Mouse (Mus musculus) embryo, embryonic 10 days (tissue): ENCODE measurements at regions not wholly inside any gene's neighbourhood (a gene's known extent, or its start where the extent isn't known, plus 50 kb on each side); places are given as distances from the start of the nearest gene placed in this dataset.

Experiments
- DNase-seq: peaks from one replicate; pipeline ENCODE4 v3.0.0-alpha.2; 2015; ENCODE audit warnings: low spot score

DNA sequence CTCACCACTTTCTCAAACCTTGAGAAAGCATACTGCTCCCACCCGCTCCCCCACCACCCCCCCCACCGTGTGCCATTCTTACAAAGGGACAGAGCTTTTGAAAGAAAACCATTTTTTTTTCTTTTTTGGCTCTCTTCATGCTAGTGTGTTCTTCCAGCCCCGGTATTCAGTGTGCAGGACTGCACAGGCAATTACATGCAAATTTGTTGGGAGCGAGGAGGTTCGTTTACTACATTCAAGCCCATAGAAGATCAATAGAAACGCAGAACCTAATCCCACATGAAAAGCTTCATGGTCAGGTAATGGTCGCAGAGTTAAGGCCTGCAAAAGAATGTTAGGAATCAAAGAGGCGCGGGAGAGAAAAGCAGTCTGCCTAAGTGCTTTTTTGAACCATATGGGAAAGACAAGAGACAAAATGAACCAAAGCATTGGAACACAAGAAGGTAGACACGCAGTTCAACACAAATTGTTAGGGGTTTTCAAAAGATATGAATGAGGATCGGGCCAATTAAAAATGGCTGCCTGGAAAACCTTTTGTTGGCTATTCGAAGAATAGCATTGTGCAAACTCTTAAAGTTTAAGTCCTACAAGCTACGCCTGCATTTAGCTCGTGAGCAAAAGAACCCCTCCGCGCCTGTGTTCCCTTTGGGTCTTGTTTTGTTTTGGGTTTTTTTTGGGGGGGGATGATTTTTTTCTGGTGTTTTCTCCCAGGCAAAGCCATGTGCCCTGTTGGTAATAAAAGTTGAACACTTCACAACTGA, 166.6 kb upstream of the Id4 start:
- no peak for DNase-seq

DNA sequence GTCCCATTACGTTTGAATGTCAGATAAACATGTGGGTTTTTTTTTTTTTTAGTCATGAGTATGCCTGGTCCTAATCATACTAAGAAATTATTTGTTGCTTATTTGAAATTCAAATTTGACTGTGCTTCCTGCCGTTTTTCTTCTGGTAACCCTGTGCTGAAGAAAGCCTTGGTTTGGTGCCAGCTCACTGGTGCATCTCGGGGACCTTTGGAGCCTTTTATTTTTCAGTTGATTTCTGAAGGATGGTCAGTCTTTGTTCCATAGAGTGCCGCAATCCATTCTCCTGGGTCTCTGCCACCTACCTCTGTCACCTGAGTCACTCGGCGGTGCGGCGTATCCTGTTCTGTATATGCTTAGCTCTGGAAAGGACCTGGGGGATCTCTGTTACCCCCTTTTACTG, 158.9 kb upstream of the Id4 start:
- no peak for DNase-seq

DNA sequence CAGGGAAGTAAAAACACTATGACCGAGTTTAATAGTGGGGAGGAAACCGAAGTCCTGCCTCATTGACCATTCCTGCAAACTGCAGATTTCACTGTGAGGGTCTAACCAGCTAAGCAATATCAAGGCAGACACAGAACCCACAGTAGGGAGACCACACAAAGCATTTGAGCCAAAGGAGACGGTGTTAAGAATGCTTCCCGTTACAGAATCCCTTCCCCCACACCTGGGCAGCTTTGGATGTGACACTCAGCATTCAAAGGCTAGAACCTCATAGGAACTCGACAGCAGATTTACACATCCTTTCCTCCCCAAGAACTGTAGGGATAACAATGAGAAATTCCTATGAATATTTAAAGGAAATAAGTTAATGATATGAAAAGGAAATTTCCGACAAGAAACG, 158.5 kb upstream of the Id4 start:
- no peak for DNase-seq

DNA sequence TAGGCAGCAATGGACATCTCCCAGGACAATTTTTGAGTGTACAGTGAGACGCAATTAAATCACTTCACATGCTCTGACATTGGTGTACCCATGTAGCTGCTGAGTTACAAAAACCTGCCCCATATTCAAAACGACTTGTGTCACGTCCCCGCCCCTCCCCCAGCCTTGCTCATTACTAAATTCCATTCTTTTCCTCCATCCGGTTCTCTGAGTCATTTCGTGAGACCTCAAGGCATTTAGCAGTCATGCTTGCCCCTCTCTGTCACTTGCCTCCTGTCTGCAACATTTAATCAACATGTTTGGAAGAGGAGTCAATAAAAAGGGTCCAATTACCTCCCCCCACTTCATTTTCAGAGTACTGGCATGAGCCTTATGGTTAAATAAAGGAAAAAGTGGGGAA, 156.3 kb upstream of the Id4 start:
- DNase-seq, result no peak

DNA sequence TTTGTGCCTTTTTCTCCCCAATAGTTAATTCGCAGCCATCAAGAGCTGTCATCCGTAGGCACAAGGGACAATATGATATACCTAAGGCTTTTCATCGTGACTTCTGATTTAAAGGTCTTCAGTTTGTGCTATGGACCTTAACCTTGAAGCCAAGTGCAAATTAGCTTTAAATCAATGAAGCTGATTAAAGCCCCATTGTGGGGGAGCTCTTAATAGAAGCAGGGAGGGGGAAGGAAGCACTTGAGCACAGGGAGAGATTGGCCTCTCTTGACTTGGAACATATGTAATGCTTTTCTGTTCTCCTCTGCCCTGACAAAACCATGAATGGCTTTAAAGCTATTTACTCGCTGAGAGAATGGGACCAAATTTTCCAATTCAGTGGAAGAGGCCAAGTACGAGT, 154.1 kb upstream of the Id4 start:
- DNase-seq, result no peak

DNA sequence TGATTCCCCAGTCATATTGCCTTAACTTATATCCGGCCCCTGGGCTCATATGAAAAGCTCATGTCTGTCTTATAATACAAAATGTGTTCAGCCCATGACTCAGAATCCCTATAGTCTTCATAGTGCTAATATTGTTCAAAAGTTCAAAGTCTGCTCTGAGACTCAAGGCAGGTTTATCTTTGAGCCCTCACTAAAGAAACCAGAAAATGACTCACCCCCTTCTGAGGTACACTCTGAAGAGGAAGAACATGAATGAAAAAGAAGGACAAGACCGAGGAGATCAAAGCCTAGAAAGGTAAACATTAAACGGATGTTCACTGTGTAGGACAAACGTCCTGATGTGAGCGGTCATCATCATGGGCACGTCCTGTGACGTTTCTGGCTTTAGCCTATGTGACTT, 145.1 kb upstream of the Id4 start:
- DNase-seq, result no peak

DNA sequence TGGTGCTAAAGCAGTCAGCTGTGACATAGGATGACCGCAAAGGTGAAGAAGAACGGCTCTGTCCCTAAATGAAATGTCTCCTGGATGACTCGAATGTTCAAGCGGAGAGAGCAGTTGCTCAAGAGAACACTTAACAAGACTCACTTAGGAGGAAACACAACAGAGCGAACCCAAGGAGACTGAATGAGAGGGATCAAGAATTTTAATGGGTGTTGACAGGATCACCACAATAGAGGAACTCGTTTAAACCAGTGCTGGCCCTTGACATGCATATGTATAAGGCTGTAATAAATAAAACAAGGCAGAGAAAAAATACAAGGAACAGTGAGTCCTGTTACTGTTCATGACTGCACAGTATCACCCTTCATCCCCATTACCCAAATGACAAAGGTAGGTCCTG, 134.4 kb upstream of the Id4 start:
- no peak for DNase-seq

DNA sequence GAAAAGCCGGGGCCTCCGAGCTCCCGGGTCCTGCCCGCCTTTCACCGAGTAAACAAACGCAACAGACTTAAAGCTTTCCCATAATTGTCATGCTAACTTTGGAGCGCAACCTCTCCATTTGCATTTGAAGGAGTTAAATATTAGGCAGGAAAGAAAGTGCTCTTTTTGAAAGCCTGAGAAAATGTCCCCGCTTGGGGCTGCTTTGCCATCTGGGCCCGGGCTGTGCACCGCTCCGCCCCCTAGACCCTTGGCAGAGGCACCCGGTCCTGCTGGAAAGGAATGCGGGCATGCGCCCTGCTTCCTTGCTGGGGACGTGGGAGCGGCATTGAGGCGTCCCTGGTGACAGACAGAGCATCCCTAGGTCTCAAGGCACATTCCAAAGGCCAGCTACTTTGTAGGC, 130.3 kb upstream of the Id4 start:
- DNase-seq, result peak; percentile 84

DNA sequence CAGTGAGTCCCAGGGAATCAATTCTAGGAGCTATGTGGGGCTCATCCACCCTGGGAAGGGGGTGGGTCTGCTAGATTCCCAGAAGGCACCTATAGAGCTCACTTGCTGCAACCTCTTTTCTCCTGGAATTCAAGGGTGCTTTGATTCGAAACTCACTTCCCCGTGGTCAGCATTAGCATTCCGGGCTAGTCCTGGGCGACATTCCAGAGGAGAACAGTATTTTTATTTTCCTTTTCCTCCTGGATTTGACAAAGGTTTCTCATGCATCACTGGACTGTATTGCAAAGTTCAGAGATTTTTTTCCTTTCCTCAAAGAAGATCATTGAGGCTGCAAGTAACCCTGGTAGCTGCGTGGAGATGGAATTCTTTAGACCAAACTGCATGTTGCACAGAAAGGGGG, 129.3 kb upstream of the Id4 start:
- peak; percentile 7 for DNase-seq

DNA sequence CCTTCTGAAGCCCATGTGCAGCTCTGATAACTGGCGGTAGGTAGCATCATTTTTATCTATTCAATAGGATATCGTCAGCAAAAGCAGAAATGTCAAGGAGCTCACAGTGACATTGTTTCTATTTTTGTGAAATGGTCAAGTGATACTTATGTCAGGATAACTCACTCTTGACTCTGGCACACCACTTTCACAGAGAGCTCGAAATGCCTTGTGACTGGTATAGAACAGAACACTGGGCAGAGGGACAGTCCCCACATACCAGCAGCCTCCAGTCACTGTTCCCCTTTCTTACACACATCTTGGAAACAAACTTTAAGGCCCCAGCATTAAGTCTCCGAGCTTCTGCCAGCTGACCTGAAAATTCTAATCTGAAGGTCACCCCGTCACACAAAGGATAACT, 115.1 kb upstream of the Id4 start:
- DNase-seq, result no peak

DNA sequence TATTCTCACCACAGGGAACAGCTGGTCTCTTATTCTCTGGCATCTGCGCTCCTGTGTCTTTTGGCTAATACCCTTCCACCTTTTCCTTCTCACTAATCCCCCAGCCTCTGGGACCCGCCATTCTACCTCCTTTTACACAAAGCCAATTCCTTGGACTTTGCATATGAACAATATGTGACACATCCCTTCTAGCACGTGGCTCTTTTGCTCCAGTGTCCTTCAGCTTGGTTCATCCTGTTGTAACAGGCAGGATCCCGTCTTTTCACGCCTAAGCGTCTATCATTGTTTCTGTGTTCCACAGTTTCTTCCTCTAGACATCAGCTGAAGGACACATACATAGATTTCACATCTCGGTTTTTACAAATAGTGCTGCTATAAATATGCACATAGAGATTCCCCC, 114.0 kb upstream of the Id4 start:
- DNase-seq, result no peak

DNA sequence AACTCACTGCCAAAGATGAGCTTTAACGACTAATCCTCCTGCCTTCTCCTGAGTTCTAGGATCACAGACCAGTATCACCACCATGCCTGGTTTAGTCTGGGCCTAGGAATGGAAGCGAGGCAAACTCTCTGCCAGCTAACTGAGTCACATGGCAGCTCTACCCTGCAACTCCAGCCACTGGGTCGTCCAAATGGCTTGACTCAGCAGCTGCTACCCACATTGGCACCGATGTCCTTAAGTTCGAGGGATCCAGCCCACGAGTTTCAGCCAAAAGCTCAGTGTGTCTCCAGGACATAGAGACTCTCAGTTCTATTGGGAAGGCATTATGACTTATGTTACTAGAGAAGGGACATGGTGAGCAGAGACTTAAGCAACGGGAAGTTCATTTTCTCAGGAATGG, 107.8 kb upstream of the Id4 start:
- no peak for DNase-seq

DNA sequence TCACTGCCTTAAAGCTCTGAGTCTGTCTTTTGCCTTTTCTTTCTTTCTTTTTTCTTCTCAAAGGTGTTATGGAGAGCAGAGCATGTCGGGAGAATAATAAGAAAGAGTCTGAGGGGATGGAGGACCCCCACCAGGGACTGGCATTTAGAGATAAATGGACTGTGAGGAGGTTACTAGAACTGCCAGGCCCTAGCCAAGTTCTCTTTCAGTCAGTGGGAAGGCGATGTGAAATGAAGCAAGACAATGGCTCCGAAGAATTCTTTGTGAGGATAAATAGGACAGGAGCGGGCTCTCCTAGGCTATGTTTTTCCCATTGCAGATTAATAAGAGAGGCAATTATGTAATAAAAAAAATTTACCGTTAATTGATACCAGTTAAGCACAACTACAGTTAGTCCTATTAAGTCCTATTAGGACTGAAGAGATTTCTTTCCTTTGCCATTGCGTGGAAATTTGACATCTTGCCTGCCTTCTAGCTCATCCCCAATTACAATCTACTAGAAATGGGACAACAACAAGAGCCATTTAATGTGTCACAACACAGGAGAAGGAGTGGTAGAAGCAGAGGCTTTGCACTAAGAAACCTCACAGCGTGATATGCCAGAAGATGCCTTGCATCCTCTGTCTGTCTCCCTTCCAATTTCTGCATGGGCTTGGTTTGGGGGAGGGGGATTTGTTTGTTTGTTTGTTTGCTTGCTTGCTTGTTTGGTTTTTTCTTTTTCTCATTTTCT, 107.2 kb upstream of the Id4 start:
- DNase-seq, result no peak

DNA sequence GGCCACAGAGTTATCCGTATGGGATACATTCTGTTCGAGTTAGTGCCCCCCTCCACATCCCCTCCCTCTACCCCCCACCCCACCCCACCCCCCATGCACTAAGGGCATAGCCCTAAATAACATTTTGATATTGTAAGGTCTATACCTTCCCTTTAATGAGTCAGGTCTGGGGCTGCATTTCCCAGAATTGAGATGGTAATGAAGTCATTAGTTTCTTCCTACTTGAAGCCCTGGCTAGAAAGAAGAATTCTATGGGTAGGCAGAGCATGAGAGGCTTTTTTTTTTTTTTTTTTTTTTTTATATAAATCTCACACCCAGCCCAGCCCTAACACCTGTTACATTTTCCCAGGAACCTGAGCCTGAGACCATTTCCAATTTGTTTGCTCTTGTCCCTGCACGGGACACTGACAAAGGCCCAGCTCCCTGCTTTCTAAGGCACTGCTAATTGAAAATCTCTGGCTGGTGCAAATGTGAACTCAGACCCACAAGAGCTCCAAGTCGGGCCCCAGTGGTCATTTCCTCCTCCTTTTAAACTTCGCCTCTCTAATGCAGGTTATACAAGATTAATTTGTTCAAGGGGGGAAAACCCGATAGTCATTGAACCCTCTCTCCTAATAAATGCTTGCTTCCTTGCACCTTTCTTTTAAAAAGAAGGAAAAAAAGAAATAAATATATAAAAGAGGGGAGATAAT, 106.5 kb upstream of the Id4 start:
- DNase-seq, result no peak

DNA sequence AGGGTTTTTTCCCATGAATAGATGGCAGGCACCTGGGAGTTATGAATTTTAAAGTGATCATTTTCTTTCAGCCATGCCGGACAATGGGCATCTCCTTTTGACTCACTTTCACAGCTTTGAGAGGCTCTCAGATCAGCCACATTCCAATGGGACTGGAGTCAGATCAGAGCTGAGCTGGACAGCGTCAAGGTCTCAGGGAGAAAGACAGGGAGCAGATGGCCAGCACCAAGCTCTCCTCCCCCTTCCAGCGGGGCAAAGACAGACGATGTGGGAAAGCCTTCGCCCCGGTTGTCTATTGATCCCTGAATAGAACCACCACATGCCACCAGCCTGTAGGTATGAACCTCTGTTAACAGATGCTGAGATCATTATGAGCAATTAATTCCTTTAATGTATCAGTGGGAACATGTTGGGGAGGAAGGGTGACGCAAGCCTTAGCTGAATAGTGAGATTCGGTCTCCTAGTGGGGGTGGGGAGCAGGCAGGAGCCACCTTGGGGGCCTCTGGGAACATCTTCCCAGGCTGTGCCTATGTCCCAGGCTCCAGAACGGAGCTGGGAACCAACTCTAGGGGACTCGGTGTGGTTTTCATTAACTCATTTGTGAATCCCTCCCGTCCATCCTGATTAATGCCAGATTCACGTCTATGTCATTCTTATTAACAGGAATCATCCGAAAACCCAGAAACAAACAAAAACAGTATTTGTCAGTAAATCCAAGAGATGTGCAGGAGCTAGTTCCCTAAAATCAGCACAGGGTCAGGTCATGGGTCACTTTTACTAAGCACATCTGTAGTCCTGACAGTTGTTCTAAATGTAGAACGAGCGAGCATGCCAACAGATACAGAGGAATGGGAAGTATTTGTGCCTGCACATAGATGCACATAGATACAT, 101.8 kb upstream of the Id4 start:
- peak; percentile 81 for DNase-seq

DNA sequence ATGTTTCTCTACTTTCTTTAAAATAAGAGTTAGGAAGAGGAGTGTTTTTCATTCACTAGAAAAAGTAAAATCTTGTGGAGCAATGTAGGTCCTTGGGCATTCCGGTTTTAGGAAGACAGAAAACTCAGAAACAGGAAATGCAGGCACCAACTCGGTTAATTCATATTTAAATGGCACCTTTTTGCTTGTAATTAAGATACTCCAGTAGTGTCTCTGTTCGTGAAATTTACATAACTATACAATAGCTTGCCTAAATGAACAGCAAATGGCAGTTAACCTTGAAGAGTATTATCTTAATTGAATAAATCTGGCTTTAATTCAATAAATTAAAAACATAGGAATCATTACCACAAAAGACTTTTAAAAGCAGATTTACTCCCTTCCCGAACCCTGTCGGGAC, 100.9 kb upstream of the Id4 start:
- no peak for DNase-seq

DNA sequence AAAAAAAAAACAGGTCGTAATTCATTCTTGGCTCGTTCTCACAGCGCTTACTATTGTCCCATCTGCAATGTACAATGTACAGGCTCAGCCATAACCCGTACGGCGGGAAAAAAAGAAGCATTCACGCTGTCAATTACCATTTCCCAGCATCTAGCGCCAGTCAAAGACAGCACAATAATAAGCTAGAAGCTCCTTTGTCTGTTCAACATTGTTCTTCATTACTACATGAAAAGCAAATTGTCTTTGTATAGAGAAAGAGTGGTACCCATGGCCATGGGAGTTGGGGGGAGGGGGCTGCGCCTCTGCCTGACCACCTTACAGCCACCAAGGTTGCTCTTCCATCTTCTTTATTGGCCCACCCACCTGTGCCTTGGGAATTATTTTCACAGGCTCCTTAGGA, 99.7 kb upstream of the Id4 start:
- peak; percentile 47 for DNase-seq

DNA sequence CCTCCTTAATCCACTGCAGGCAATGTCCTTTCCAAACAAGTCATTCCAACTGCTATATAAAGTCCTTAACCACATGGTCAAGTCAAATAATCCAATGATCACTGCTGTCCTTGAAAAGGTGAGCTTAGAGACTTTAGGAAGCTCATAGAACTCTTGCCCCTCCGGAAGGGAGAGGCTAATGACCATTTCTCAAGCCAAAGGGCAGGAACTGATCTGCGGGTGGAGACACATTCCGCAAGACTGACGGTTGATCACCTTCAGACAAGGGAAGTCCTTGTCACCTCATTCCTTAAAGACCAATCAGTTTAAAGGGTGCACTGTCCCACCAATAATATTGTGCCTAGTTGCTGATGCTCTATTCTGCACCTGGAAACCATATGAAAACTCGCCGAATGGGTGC, 96.4 kb upstream of the Id4 start:
- no peak for DNase-seq

DNA sequence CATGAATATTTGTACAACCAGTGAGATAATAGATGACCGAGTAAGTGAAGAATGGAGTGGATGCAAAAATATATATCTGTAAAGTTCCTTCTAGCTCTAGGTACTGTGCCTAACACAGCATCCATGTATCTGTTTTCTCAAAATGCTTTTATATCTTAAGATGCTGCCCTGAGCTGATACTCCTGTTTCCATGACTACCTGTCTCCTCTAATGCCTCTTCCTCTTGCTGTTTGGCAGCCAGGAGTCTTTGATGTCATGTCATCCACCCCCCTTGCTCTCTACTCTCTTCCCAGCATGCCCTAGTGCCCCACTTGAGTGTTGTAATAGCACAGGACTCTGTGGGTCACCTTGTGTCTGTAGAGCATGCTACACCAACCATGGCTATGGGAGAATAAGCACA, 95.2 kb upstream of the Id4 start:
- no peak for DNase-seq

DNA sequence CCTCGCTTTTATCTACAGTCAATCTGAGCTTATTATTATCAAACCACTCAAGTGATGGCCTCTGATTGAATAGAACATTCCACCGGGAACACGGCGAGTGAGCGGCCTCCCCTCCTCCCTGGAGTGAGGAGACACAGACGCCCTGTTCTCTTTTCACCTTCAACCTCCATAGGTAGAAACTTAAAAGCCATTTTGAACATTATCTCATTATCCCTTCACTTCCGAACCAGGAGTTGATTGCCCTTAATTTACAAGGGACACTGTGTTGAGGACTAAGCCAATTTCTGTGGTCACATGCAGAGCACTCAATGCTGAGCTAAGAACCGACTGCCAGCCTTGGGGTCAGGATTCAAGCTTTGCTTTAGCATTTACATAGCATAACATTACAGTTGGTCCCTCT, 93.1 kb upstream of the Id4 start:
- DNase-seq, result no peak

DNA sequence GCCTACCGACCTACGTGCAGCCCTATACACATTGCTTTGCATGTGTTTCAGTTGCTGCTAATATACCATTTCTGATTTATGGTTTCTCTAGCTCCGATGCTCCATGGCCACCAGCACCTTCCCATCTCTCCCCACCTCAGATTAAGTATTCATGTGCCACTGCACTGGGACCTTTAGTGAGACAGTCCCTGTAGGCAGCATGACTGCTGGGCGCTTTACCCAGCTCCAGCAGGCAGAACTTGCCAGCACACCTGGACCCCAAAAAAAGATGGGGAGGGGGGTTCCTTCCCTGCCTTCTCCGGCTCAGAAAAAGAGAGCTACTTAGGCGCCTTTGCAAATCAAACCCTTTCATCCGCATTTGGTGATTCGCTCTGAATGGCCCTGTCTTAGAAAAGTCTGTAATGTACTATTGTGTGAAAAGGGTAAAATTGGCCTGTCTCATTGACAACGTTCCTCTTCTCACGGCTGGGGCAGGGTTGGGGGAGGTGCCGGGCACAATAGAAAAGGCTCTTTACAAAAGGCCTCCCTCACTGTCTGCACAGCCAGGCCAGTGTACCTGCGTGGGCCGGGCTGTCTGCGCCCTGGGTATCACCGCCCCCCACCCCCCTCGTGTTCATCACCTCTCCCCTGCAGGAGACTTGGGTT, 89.6 kb upstream of the Id4 start:
- no peak for DNase-seq

DNA sequence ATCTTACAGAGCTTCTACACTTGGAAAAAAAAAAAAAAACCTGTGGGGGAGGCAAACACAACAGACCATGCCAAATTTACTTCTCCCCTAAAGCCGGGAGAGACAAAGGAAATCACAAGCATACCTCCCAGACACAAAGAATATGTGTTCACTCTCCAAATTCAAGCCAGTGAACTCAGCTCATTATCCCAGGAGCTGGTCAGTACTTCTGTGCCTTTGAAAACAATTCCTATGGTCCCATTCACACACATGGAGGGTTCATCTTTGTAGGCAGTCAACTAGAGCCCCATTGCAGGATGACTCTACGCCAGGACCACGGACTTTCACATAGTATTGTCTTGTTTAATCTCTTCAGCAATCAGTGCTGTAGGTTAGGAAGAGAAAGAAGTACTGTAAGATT, 89.0 kb upstream of the Id4 start:
- DNase-seq, result no peak
